Mouse (Mus musculus): Measurements from ENCODE around the gene B3gnt3. TPM values are rescaled to one million over a fixed set of nuclear protein-coding genes. Genes with fewer than 3 reads are reported as not detected.
A peak's percentile ranks its signal among the peaks of the same experiment; 100 is the strongest.

B3gnt3 gene
- polyA plus RNA-seq, 1 experiment from 2014 or later, result 1.7 TPM

- no peak overlapping the region for H3K9ac ChIP-seq
- H3K27me3 ChIP-seq, result peaks cover 100% of the 10 kb centered on the region
- 5% methylated on average over 23 of the region's 23 CpGs for WGBS
- ATAC-seq (ENCODE audit: insufficient number of reproducible peaks, low FRiP score, low TSS enrichment, low read depth), result no peak
- H3K9me3 ChIP-seq, result no peaks in the 10 kb centered on the region
- no peaks in the 10 kb centered on the region for H3K36me3 ChIP-seq
- H3K27ac ChIP-seq, result no peak overlapping the region
- peak overlapping the region; percentile 24 for H3K4me3 ChIP-seq
- peak overlapping the region; percentile 39 for H3K4me2 ChIP-seq
- peaks cover 38% of the 10 kb centered on the region for H3K4me1 ChIP-seq
Measured at GRCm38 (mm10) chr8:71686143-71686734, 15.3 kb downstream of the B3gnt3 start.

GRCm38 (mm10) chr8:71685573-71685972 lies 16.0 kb downstream of the B3gnt3 start:
- Histone ChIP-seq H3K9me3 (no peaks in the 10 kb centered on the region), H3K27me3 (peaks cover 100% of the 10 kb centered on the region), H3K27ac (no peak overlapping the region), H3K4me3 (peak overlapping the region; percentile 24), H3K36me3 (no peaks in the 10 kb centered on the region), H3K4me1 (peaks cover 40% of the 10 kb centered on the region), H3K4me2 (peak overlapping the region; percentile 39), H3K9ac (no peak overlapping the region)
- 4% methylated on average over 29 of the region's 29 CpGs for WGBS
- no peak for ATAC-seq (ENCODE audit: insufficient number of reproducible peaks, low FRiP score, low TSS enrichment, low read depth)

- Histone ChIP-seq H3K9me3 (no peaks in the 10 kb centered on the region), H3K27ac (no peak overlapping the region), H3K4me1 (peaks cover 46% of the 10 kb centered on the region), H3K36me3 (no peaks in the 10 kb centered on the region), H3K9ac (no peak overlapping the region), H3K4me2 (no peak overlapping the region), H3K27me3 (peaks cover 100% of the 10 kb centered on the region), H3K4me3 (no peak overlapping the region)
- no peak for ATAC-seq (ENCODE audit: insufficient number of reproducible peaks, low FRiP score, low TSS enrichment, low read depth)
- WGBS, result 27% methylated on average over 10 of the region's 10 CpGs
Measured at GRCm38 (mm10) chr8:71684701-71685100, 16.9 kb downstream of the B3gnt3 start.

GRCm38 (mm10) chr8:71682832-71683231 lies 18.8 kb downstream of the B3gnt3 start:
- H3K4me3 ChIP-seq, result no peak overlapping the region
- no peak for ATAC-seq (ENCODE audit: insufficient number of reproducible peaks, low FRiP score, low TSS enrichment, low read depth)
- H3K27me3 ChIP-seq, result peaks cover 100% of the 10 kb centered on the region
- WGBS, result 72% methylated on average over 12 of the region's 12 CpGs
- no peak overlapping the region for H3K27ac ChIP-seq
- no peaks in the 10 kb centered on the region for H3K36me3 ChIP-seq
- no peak overlapping the region for H3K4me2 ChIP-seq
- no peak overlapping the region for H3K9ac ChIP-seq
- no peaks in the 10 kb centered on the region; the same call in 1 of the 2 replicates for H3K9me3 ChIP-seq
- peaks cover 44% of the 10 kb centered on the region for H3K4me1 ChIP-seq

- Histone ChIP-seq H3K9ac (0 out of 2 replicates have a peak overlapping the region, but pooled peaks have one; percentile 10), H3K27me3 (peaks cover 98% of the 10 kb centered on the region), H3K4me1 (peaks cover 39% of the 10 kb centered on the region), H3K4me2 (no peak overlapping the region), H3K9me3 (no peaks in the 10 kb centered on the region; the same call in 1 of the 2 replicates), H3K36me3 (no peaks in the 10 kb centered on the region), H3K27ac (no peak overlapping the region), H3K4me3 (no peak overlapping the region)
- no peak for ATAC-seq (ENCODE audit: insufficient number of reproducible peaks, low FRiP score, low TSS enrichment, low read depth)
- WGBS, result 10% methylated on average over 18 of the region's 18 CpGs
Measured at GRCm38 (mm10) chr8:71681369-71681915, 20.1 kb downstream of the B3gnt3 start.

GRCm38 (mm10) chr8:71680471-71680870 lies 21.1 kb downstream of the B3gnt3 start:
- no peak overlapping the region for H3K4me3 ChIP-seq
- H3K27me3 ChIP-seq, result peaks cover 93% of the 10 kb centered on the region
- no peaks in the 10 kb centered on the region; the same call in 1 of the 2 replicates for H3K9me3 ChIP-seq
- peaks cover 39% of the 10 kb centered on the region for H3K4me1 ChIP-seq
- ATAC-seq (ENCODE audit: insufficient number of reproducible peaks, low FRiP score, low TSS enrichment, low read depth), result no peak
- no peaks in the 10 kb centered on the region for H3K36me3 ChIP-seq
- no peak overlapping the region for H3K9ac ChIP-seq
- WGBS, result 6% methylated on average over 21 of the region's 21 CpGs
- H3K27ac ChIP-seq, result no peak overlapping the region
- no peak overlapping the region for H3K4me2 ChIP-seq

GRCm38 (mm10) chr8:71679550-71680168 lies 21.9 kb downstream of the B3gnt3 start:
- WGBS, result 5% methylated on average over 46 of the region's 46 CpGs
- peak overlapping the region; percentile 41 for H3K4me2 ChIP-seq
- H3K36me3 ChIP-seq, result no peaks in the 10 kb centered on the region
- peak overlapping the region; percentile 28 for H3K4me3 ChIP-seq
- H3K4me1 ChIP-seq, result peaks cover 38% of the 10 kb centered on the region
- ATAC-seq (ENCODE audit: insufficient number of reproducible peaks, low FRiP score, low TSS enrichment, low read depth), result no peak
- no peaks in the 10 kb centered on the region; the same call in 1 of the 2 replicates for H3K9me3 ChIP-seq
- peaks cover 89% of the 10 kb centered on the region for H3K27me3 ChIP-seq
- no peak overlapping the region for H3K27ac ChIP-seq
- no peak overlapping the region for H3K9ac ChIP-seq

- Histone ChIP-seq H3K27ac (no peak overlapping the region), H3K9me3 (no peaks in the 10 kb centered on the region; the same call in 1 of the 2 replicates), H3K9ac (no peak overlapping the region), H3K36me3 (no peaks in the 10 kb centered on the region), H3K4me1 (peaks cover 38% of the 10 kb centered on the region), H3K4me2 (peak overlapping the region; percentile 41), H3K4me3 (peak overlapping the region; percentile 28), H3K27me3 (peaks cover 83% of the 10 kb centered on the region)
- WGBS, result 18% methylated on average over 16 of the region's 16 CpGs
- no peak for ATAC-seq (ENCODE audit: insufficient number of reproducible peaks, low FRiP score, low TSS enrichment, low read depth)
Measured at GRCm38 (mm10) chr8:71679116-71679515, 22.5 kb downstream of the B3gnt3 start.

- H3K27ac ChIP-seq, result no peak overlapping the region
- WGBS, result 51% methylated on average over 4 of the region's 4 CpGs
- no peak overlapping the region for H3K4me2 ChIP-seq
- no peak overlapping the region for H3K9ac ChIP-seq
- no peaks in the 10 kb centered on the region; the same call in 1 of the 2 replicates for H3K9me3 ChIP-seq
- H3K27me3 ChIP-seq, result peaks cover 76% of the 10 kb centered on the region
- peaks cover 38% of the 10 kb centered on the region for H3K4me1 ChIP-seq
- H3K4me3 ChIP-seq, result no peak overlapping the region
- no peak for ATAC-seq (ENCODE audit: insufficient number of reproducible peaks, low FRiP score, low TSS enrichment, low read depth)
- H3K36me3 ChIP-seq, result no peaks in the 10 kb centered on the region
Measured at GRCm38 (mm10) chr8:71678216-71678615, 23.4 kb downstream of the B3gnt3 start.

- no peak overlapping the region for H3K4me2 ChIP-seq
- H3K27ac ChIP-seq, result no peak overlapping the region
- no peak overlapping the region for H3K4me3 ChIP-seq
- peaks cover 38% of the 10 kb centered on the region for H3K4me1 ChIP-seq
- H3K9ac ChIP-seq, result no peak overlapping the region
- H3K36me3 ChIP-seq, result no peaks in the 10 kb centered on the region
- peaks cover 74% of the 10 kb centered on the region for H3K27me3 ChIP-seq
- H3K9me3 ChIP-seq, result no peaks in the 10 kb centered on the region; the same call in 1 of the 2 replicates
- ATAC-seq (ENCODE audit: insufficient number of reproducible peaks, low FRiP score, low TSS enrichment, low read depth), result no peak
Measured at GRCm38 (mm10) chr8:71677555-71677954, 24.0 kb downstream of the B3gnt3 start.

- H3K4me2 ChIP-seq, result peak overlapping the region; percentile 86
- no peak for ATAC-seq (ENCODE audit: insufficient number of reproducible peaks, low FRiP score, low TSS enrichment, low read depth)
- H3K36me3 ChIP-seq, result no peaks in the 10 kb centered on the region
- WGBS, result 52% methylated on average over 9 of the region's 9 CpGs
- H3K27ac ChIP-seq, result peak overlapping the region; percentile 71
- peak overlapping the region; percentile 65 for H3K4me3 ChIP-seq
- no peak overlapping the region for H3K9ac ChIP-seq
- no peaks in the 10 kb centered on the region; the same call in 1 of the 2 replicates for H3K9me3 ChIP-seq
- peaks cover 44% of the 10 kb centered on the region for H3K4me1 ChIP-seq
- peaks cover 66% of the 10 kb centered on the region for H3K27me3 ChIP-seq
Measured at GRCm38 (mm10) chr8:71676803-71677202, 24.8 kb downstream of the B3gnt3 start.

Measured in limb, embryonic 15.5 days (tissue).